Mouse (Mus musculus): Measurements from ENCODE around the gene Ptprg. TPM values are rescaled to one million over a fixed set of nuclear protein-coding genes. Genes with fewer than 3 reads are reported as not detected.

The Ptprg gene
- polyA plus RNA-seq, 1 experiment from 2014 or later, result 38.7 TPM

DNA sequence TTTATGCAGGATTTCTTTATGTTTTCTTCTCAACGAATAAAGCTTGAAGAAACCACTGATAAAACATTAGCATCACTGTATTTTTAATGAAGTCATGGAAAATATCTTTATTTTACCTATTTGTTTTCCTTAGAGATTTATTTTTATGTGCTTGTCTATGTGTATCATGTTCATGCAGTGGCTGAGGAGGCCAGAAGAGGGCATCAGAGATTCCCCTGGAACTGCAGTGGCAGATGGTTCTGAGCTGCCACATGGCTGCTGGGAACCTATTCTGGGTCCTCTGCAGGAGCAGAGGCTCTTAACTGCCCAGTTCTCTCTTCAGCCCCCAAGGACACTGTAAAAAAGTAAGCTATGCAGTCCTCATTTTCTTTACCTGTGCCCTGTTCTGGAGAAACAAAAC, 26.6 kb downstream of the Ptprg start:
- no peak overlapping the region for H3K4me2 ChIP-seq (replicated peaks; ENCODE audit: low read depth, low read length)
- no peak overlapping the region for H3K9ac ChIP-seq (replicated peaks; ENCODE audit: low read length)
- H3K9me3 ChIP-seq (ENCODE audit: low read length), result peaks cover 7% of the 10 kb centered on the region; the same call in 1 of the 2 replicates
- no peak overlapping the region for H3K27ac ChIP-seq (ENCODE audit: low read length)
- H3K4me1 ChIP-seq (ENCODE audit: insufficient read depth, low read length), result peaks cover 27% of the 10 kb centered on the region
- 75% methylated on average over 1 of the region's 1 CpGs for WGBS
- H3K4me3 ChIP-seq (ENCODE audit: low read length), result no peak overlapping the region
- ATAC-seq (ENCODE audit: low FRiP score, low TSS enrichment), result no peak
- H3K36me3 ChIP-seq (ENCODE audit: insufficient read depth, low read length), result peaks cover 6% of the 10 kb centered on the region; the same call in 1 of the 2 replicates
- no peaks in the 10 kb centered on the region for H3K27me3 ChIP-seq (ENCODE audit: insufficient read depth, low read length)

DNA sequence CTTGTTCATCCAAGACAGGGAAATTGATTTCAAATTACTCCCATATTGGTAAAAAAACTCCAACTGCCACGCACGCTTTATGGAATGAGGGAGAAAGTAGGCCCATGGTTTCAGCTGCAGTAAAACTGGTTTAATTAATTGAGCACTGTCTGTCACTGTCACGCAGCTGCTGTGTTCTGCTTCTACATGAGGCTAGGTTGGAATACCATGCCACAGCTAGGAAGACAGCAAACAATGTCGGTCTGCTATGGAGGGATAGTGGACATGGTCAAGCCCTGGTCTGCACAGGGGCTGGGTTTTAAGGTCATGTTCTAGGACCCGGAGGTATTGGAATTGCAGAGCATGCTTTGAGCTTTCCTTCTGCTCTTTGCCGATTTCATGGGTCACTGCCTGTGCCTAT, 30.9 kb downstream of the Ptprg start:
- no peak overlapping the region for H3K27ac ChIP-seq (ENCODE audit: low read length)
- 70% methylated on average over 6 of the region's 6 CpGs for WGBS
- peaks cover 7% of the 10 kb centered on the region; the same call in 1 of the 2 replicates for H3K9me3 ChIP-seq (ENCODE audit: low read length)
- ATAC-seq (ENCODE audit: low FRiP score, low TSS enrichment), result no peak
- peaks cover 8% of the 10 kb centered on the region for H3K4me1 ChIP-seq (ENCODE audit: insufficient read depth, low read length)
- no peak overlapping the region for H3K4me2 ChIP-seq (replicated peaks; ENCODE audit: low read depth, low read length)
- no peak overlapping the region for H3K9ac ChIP-seq (replicated peaks; ENCODE audit: low read length)
- no peak overlapping the region for H3K4me3 ChIP-seq (ENCODE audit: low read length)
- no peaks in the 10 kb centered on the region for H3K27me3 ChIP-seq (ENCODE audit: insufficient read depth, low read length)
- H3K36me3 ChIP-seq (ENCODE audit: insufficient read depth, low read length), result peaks cover 6% of the 10 kb centered on the region; the same call in 1 of the 2 replicates

GRCm38 (mm10) chr14:11584929-11585633, 31.7 kb downstream of the Ptprg start:
- Histone ChIP-seq H3K36me3 (ENCODE audit: insufficient read depth, low read length) (peaks cover 4% of the 10 kb centered on the region; the same call in 1 of the 2 replicates), H3K9ac (replicated peaks; ENCODE audit: low read length) (no peak overlapping the region), H3K4me2 (replicated peaks; ENCODE audit: low read depth, low read length) (no peak overlapping the region), H3K4me3 (ENCODE audit: low read length) (no peak overlapping the region), H3K27ac (ENCODE audit: low read length) (0 out of 2 replicates have a peak overlapping the region, but pooled peaks have one; percentile 30), H3K4me1 (ENCODE audit: insufficient read depth, low read length) (peaks cover 8% of the 10 kb centered on the region), H3K9me3 (ENCODE audit: low read length) (peaks cover 7% of the 10 kb centered on the region; the same call in 1 of the 2 replicates), H3K27me3 (ENCODE audit: insufficient read depth, low read length) (no peaks in the 10 kb centered on the region)
- 70% methylated on average over 5 of the region's 5 CpGs for WGBS
- no peak for ATAC-seq (ENCODE audit: low FRiP score, low TSS enrichment)

GRCm38 (mm10) chr14:11590387-11590786, 37.1 kb downstream of the Ptprg start:
- ATAC-seq (ENCODE audit: low FRiP score, low TSS enrichment), result no peak
- H3K4me3 ChIP-seq (ENCODE audit: low read length), result no peak overlapping the region
- 68% methylated on average over 8 of the region's 8 CpGs for WGBS
- no peak overlapping the region for H3K4me2 ChIP-seq (replicated peaks; ENCODE audit: low read depth, low read length)
- no peak overlapping the region for H3K27ac ChIP-seq (ENCODE audit: low read length)
- H3K4me1 ChIP-seq (ENCODE audit: insufficient read depth, low read length), result no peaks in the 10 kb centered on the region
- no peak overlapping the region for H3K9ac ChIP-seq (replicated peaks; ENCODE audit: low read length)
- no peaks in the 10 kb centered on the region; the same call in 1 of the 2 replicates for H3K9me3 ChIP-seq (ENCODE audit: low read length)
- no peaks in the 10 kb centered on the region for H3K27me3 ChIP-seq (ENCODE audit: insufficient read depth, low read length)
- H3K36me3 ChIP-seq (ENCODE audit: insufficient read depth, low read length), result no peaks in the 10 kb centered on the region

GRCm38 (mm10) chr14:11592650-11593049, 39.3 kb downstream of the Ptprg start:
- Histone ChIP-seq H3K27ac (ENCODE audit: low read length) (no peak overlapping the region), H3K4me3 (ENCODE audit: low read length) (no peak overlapping the region), H3K27me3 (ENCODE audit: insufficient read depth, low read length) (no peaks in the 10 kb centered on the region), H3K9ac (replicated peaks; ENCODE audit: low read length) (no peak overlapping the region), H3K4me2 (replicated peaks; ENCODE audit: low read depth, low read length) (no peak overlapping the region), H3K36me3 (ENCODE audit: insufficient read depth, low read length) (no peaks in the 10 kb centered on the region), H3K4me1 (ENCODE audit: insufficient read depth, low read length) (no peaks in the 10 kb centered on the region), H3K9me3 (ENCODE audit: low read length) (no peaks in the 10 kb centered on the region; the same call in 1 of the 2 replicates)
- ATAC-seq (ENCODE audit: low FRiP score, low TSS enrichment), result no peak
- WGBS, result 72% methylated on average over 2 of the region's 2 CpGs

DNA sequence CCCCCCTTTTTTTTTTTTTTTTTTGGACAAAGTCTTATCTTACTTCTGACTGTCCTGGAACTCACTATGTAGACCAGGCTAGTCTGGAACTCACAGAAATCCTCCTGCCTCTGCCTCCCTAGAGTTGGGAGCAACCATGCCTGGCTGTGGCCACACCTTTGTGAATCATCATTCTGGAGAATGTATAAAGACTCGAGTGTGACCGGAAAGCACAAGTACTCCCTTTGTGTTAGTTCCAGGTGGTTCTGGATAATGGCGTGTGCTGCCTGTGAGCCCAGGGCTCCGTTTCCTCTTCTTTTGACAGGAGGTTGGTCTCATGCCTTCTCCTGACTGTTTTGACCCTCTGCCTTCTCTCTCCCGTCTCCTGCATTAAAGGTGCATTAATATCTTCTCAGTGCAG, 41.0 kb downstream of the Ptprg start:
- 85% methylated on average over 5 of the region's 5 CpGs for WGBS
- H3K4me3 ChIP-seq (ENCODE audit: low read length), result no peak overlapping the region
- ATAC-seq (ENCODE audit: low FRiP score, low TSS enrichment), result no peak

DNA sequence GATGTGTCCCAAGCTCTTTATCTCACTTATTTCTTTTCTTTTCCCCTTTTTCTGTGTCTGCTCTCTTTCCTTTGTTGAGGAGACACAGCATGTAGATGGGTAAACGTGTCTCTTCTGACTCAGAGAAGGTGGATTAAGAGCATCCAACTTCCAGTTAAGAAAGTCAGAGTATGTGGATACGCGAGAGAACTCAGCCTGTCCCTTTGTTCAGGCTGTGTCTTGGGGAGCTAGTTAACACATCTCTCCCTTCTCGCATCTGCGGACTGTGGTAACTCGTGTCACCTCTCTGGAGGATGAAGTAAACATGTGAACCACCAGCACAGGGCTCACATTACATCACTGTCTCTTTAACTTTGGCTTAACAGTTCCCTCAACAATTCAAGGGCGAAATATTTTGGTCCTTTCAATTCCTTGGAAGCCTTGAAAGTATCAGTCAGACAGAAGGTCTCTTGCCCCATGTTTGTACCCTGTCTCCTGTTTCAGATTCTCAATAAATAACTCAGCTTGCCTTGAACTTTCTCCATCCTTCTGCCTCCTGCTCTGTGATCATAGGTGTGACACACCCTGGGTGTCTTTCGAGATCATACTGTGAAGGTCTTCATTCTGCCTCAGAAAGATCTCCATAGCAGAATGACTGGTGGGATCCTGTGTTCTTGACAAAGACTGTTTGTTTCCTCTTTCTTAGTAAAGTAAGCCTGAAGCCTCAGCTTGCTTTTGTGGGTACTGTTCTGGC, 51.0 kb downstream of the Ptprg start:
- WGBS, result 44% methylated on average over 8 of the region's 8 CpGs

More for the DNA sequence above, 41.0 kb downstream of the Ptprg start:
- Histone ChIP-seq H3K9ac (replicated peaks; ENCODE audit: low read length) (no peak overlapping the region), H3K27me3 (ENCODE audit: insufficient read depth, low read length) (no peaks in the 10 kb centered on the region), H3K4me1 (ENCODE audit: insufficient read depth, low read length) (no peaks in the 10 kb centered on the region), H3K4me2 (replicated peaks; ENCODE audit: low read depth, low read length) (no peak overlapping the region), H3K9me3 (ENCODE audit: low read length) (no peaks in the 10 kb centered on the region; the same call in 1 of the 2 replicates), H3K27ac (ENCODE audit: low read length) (no peak overlapping the region), H3K36me3 (ENCODE audit: insufficient read depth, low read length) (no peaks in the 10 kb centered on the region)

DNA sequence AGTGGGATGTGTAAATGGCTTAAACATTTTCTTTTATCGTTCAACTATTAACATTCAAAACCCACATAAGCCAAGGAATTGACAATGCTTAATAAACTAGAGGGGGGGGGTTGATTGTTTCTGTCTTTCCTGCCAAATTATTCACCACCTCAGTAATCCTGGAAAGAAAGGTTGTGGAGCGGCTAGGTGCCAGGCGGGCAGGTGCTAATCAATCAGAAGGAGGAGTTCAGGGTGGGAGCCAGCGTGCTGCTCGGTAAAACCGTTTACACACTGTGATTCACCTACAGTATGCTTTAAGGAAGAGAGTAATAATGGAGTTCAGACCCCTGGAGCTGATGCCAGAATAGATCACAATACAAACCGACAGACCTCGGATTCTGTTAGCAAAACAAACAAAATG, 55.0 kb downstream of the Ptprg start:
- no peak for ATAC-seq (ENCODE audit: low FRiP score, low TSS enrichment)
- Histone ChIP-seq H3K4me2 (replicated peaks; ENCODE audit: low read depth, low read length) (no peak overlapping the region), H3K9me3 (ENCODE audit: low read length) (no peaks in the 10 kb centered on the region), H3K4me3 (ENCODE audit: low read length) (no peak overlapping the region), H3K36me3 (ENCODE audit: insufficient read depth, low read length) (no peaks in the 10 kb centered on the region), H3K27ac (ENCODE audit: low read length) (no peak overlapping the region), H3K27me3 (ENCODE audit: insufficient read depth, low read length) (no peaks in the 10 kb centered on the region), H3K4me1 (ENCODE audit: insufficient read depth, low read length) (peaks cover 13% of the 10 kb centered on the region; the same call in 1 of the 2 replicates), H3K9ac (replicated peaks; ENCODE audit: low read length) (no peak overlapping the region)
- WGBS, result 58% methylated on average over 8 of the region's 8 CpGs

More for the DNA sequence above, 51.0 kb downstream of the Ptprg start:
- no peak overlapping the region for H3K9ac ChIP-seq (replicated peaks; ENCODE audit: low read length)
- H3K36me3 ChIP-seq (ENCODE audit: insufficient read depth, low read length), result no peaks in the 10 kb centered on the region
- no peaks in the 10 kb centered on the region for H3K9me3 ChIP-seq (ENCODE audit: low read length)
- no peak overlapping the region for H3K4me2 ChIP-seq (replicated peaks; ENCODE audit: low read depth, low read length)
- ATAC-seq (ENCODE audit: low FRiP score, low TSS enrichment), result peak; percentile 46; the same call in 1 of the 2 replicates
- H3K27me3 ChIP-seq (ENCODE audit: insufficient read depth, low read length), result no peaks in the 10 kb centered on the region
- H3K27ac ChIP-seq (ENCODE audit: low read length), result no peak overlapping the region
- H3K4me3 ChIP-seq (ENCODE audit: low read length), result no peak overlapping the region
- peaks cover 7% of the 10 kb centered on the region; the same call in 1 of the 2 replicates for H3K4me1 ChIP-seq (ENCODE audit: insufficient read depth, low read length)

GRCm38 (mm10) chr14:11609857-11610582, 56.7 kb downstream of the Ptprg start:
- no peak overlapping the region for H3K9ac ChIP-seq (replicated peaks; ENCODE audit: low read length)
- no peak for ATAC-seq (ENCODE audit: low FRiP score, low TSS enrichment)
- no peaks in the 10 kb centered on the region for H3K9me3 ChIP-seq (ENCODE audit: low read length)
- peaks cover 13% of the 10 kb centered on the region; the same call in 1 of the 2 replicates for H3K4me1 ChIP-seq (ENCODE audit: insufficient read depth, low read length)
- no peak overlapping the region for H3K4me2 ChIP-seq (replicated peaks; ENCODE audit: low read depth, low read length)
- no peak overlapping the region for H3K27ac ChIP-seq (ENCODE audit: low read length)
- WGBS, result 70% methylated on average over 7 of the region's 7 CpGs
- H3K4me3 ChIP-seq (ENCODE audit: low read length), result no peak overlapping the region
- no peaks in the 10 kb centered on the region for H3K36me3 ChIP-seq (ENCODE audit: insufficient read depth, low read length)
- no peaks in the 10 kb centered on the region for H3K27me3 ChIP-seq (ENCODE audit: insufficient read depth, low read length)
